Mouse (Mus musculus) layer of hippocampus, adult 9-11 months (tissue): ENCODE data around the gene Hrh1.
A peak's percentile ranks its signal among the peaks of the same experiment; 100 is the strongest.

Experiments
- DNase-seq: peaks from one replicate; pipeline ENCODE4 v3.0.0; 2022

The Hrh1 gene

DNA sequence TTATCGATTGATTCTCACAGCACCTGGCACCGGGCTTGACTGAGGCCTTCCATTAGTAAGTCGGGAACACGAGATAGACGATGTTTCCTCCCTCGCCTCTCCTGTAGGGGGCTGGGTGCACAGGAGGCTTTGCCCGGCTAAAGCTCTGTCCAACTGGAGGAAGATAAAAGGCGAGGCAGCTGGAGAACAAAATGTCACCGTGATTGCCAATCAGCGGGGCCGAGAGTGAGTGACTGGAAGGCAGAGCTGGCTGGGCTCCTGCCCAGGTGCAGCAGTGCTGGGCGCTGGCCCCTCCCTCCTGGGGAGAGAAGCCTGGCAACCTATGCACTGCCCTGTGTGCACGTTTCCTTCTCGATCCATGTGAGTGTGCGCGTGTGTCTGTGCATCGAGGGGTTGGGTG, 10.5 kb downstream of the Hrh1 start:
- no peak for DNase-seq

DNA sequence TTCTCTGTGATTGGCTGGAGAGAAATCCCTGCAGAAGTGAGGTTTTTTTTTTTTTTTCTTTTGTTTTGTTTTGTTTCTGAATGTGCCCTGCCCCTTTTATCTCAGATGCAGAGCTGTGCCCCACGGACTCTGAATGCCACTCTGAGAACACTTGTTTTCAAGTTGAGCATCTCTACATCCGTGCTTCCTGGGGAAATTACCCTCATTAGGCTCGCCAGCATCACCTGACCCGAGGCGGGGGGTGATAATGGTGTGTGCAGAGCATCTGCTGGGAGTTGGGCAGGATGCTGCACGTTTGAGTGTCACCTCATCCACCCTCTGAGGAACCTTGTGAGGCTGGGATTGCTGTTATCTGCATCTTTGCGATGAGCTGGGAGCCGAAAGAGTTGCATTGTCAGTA, 14.2 kb downstream of the Hrh1 start:
- no peak for DNase-seq

DNA sequence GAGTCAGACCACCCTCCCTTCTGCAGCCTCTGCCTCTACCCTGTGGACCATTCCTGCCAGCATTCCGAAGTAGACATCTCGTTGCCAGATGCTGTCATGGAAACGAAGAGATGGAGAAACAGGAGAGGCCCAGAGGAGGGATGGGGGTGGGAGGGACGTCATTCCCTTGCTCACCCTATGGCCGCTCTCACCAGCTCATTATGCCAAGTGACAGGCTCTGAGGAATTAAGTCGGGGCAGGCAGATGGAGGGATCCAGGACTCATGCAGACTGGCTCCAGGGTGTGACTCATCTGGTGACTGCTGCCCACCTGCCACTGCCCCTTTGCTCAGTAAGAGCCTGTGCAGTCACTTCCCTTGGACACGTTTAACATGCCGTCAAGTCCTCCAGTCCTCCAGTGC, 16.8 kb downstream of the Hrh1 start:
- DNase-seq = peak; percentile 30

DNA sequence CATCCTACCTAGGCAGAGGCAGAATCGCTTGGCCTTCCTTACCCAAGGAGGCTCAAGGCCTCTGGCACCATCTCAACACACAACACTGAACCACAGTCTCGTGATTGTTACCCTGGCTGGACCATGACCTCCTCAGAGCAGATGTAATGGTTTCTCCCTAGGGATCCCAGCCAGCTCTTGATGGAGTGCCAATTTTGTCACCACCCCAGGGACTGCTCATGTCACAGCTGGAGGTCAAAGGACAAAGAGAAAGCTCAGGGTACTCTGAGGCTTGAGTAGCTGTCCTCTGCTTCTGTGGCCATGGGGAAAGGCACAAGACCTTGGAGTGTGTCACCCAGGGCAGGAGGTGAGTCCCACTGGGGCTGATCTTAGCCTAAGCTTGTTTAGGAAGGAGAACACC, 20.3 kb downstream of the Hrh1 start:
- DNase-seq = no peak

DNA sequence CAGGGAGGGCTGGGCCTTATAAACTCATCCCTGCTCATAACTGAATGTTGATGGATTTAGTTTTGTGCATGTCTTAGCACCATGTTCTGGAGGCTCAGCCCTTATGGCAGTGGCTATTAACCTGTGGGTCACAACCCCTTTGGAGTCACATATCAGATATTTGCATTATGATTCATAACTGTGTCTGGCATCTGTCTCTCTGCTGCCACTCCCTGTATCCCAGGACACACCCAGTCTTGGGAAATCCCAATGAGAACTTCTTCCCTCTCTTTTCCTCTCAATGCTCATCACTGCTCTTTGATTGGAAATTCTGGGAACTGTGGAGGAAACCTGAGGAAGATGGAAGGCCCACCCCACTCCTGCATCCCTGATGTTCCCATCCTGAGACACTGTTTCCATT, 23.3 kb downstream of the Hrh1 start:
- no peak for DNase-seq

DNA sequence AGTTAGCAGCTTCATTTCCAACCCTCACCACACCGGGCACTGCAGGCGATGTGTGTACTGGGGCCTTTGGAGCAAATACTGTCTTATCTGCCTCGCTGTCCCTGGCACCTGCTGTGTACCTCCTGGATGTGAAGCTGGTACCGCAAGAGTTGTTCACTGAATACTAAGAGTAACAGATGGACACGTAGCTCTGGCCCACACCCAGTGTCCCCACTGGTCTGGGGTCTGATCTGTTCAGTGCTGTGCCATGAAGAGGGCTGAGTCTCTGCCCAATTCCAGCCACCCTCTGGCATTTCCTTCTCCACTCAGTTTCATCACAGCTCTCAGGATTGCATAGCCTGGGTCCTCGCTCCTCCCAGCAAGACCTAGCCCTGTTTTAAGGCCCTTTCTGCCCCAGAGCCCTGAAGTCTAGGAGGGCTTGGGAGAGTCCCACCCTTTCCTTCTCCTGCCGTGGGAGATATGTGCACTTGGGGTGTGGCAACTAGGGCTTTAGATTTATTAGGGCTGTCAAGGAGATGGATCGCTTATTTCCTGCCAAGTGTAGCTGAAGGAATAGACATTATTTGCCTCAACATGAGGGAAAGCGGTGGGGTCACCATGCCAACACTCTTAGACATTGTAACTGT, 25.4 kb downstream of the Hrh1 start:
- DNase-seq = no peak

DNA sequence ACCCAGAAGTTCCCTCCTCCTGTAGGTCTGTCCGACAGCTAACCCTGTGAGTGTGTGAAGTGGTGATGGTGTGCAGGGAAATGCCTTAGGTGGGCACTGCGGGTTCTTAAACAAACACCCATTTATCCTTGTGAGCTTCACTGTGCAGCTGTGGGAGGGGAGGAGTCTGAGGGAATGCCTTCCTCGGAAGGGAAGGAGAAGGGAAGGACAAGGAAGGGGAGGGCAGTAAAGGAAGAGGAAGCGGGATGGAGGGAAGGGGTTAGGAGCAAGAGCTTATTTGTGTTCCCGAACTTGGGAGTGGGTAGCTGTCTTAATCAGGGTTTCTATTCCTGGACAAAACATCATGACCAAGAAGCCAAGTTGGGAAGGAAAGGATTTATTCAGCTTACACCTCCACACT, 27.6 kb downstream of the Hrh1 start:
- no peak for DNase-seq

DNA sequence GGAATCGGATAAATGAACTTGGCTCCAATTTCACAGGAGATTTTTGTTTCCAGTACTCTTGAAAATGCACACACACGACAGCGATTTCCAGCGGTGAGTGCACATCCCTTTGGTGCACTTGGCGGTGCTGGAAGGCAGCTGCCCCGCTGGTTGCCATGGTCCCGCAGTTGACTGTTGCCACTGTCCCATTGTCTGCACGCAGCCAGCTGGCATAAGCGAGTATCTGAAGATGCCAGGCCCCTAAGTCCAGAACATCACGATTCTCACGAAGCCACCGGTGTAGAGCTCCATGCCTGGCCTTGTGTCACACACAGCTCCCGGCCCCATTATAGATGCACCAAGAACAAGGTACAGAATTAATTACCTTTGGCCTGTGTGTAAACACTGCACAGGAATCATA, 29.9 kb downstream of the Hrh1 start:
- no peak for DNase-seq

DNA sequence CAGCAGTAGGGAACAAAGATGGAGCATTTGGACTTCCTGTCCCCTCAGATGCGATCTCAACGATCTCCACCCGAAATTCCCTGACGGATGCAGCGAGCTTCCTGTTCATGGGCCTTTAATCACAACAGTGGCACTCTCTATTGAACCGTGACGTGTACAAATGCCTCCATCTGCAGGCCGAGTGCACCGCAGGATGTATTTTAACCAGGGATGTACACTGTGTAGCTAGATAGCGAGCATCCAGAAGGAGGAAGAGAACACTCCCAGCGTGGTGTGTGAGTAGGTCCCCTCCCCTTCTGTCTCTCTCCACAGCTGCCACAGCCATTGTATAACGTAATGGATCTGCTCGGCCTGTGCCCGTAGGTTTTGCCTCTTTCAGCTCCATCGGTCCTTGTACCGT, 31.1 kb downstream of the Hrh1 start:
- no peak for DNase-seq

DNA sequence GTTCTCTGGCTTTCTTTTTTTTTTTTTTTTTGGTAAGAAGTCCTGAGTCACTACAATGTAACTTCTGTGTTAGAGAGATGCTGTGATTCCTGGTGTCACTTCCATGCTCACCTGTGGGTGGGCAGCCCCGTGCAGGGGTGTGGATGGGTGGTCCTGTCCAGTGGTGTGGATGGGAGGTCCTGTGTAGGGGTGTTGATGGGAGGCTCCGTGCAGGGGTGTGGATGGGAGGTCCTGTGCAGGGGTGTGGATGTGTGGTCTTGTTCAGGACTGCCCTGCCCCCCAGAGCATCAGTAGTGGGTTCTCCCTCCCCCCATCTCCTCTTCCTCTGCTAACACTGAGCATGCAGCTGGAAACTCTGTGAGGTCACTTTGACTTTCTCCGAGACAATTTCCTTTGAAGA, 34.9 kb downstream of the Hrh1 start:
- DNase-seq = no peak

DNA sequence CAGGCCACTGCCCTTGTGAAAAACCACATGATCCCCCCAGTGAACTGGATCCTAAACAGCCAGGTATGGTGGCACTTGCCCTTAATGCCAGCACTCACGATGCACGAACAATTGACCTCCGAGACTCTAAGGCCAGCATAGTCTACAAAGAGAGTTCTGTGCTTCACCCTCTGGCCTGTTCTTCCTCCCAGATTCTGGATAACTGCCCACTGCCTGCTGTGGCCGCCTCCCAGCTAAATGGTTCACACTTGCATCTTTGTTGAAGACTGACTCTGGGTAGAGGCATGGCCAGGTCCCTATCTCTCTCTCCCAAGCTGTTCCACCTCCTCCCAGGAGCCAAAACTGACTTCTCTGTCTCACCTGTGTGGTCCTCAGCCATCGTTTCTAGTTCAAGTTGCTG, 36.8 kb downstream of the Hrh1 start:
- no peak for DNase-seq

DNA sequence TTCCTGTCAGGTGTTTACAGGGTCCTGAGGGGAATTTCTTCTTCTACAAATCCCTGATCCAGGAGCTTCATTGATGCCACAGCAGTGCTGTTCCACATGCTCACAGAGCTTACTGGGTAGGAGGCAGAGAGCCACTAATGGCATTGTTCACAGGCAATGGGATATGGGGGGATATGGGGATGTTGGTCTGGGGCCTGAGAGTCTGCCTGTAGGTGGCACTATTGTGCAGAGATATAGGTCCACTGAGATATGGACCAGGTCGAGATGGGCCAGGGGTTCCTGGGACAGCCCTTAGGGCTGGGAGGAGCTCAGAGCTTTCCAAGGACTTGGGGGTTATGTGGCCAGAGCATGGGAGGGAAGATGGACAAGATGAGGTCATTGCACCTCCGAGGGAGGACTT, 42.6 kb downstream of the Hrh1 start:
- DNase-seq = no peak

DNA sequence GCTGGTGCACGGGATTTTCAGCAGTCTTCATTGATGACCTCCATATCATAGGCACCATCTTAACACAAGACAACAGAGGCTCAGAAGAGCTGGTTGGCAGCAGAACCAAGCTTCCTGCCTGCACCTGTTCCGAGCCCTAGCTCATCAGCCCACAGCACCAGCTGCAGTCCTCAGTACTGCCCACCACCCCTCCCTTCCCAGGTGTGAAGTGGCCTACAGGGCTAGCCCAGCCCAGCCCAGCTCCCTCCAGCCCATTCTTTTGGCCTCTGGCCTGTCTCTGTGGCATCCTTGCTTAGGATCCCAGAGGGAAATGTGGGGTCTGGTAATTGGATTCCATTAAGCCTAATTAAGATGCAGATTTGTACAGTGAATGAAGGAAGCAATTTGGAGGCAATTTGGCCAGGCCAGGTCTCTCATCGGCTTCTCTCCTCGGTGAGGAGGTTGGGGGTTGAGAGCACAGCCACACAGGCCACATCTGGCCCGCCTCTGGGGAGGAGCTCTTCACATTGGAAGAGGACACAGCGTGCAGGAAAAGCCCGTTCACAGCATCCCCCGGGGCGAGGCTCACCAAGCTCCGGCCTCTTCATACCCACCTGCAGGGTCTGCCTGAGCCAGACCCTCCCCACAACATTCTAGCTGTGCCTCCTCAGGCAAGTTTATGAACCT, 43.2 kb downstream of the Hrh1 start:
- DNase-seq = no peak

DNA sequence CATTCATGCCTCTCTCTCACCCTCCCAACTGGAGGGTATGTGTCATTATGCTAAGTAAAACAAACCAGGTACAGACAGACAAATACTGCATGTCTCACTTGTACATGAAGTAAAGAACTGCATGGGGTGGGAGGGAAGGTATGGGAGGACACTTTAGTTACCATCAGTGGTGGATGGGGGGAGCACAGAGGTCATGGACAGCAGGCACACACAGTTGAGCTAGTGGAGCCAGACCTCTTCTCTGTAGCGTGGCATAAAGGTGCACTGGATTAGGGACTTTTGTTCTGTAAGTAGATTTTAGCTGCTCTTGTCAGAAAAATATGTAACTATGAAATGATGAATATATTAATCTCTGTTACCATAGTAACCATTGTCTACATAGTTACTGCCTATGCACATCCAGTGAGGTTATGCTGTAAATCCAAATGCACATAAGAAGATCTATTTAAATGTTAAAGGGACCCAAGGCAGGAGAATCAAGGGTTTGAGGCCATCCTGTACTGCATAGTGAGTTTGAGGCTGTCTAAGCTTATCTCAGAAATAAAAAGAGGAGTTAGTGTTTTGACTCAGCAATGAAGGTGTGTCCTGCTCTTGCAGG, 46.6 kb downstream of the Hrh1 start:
- no peak for DNase-seq

DNA sequence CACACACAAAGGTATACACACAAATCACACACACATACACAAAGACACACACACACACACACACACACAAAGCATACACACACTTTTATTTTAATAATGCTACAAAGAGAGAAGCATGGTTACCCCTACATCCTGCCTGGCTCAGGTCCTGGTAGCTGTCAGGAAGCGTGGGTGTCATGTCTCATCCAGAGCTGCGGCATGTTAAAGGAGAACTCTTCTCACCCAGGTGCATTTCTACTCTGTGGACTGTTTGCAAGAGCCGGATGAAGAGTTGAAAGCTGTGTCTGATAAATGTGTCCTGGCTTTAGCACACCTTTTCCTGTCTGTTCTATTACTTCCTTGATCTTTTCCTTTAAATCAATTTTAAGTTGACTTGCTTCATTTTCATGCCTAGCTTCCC, 47.2 kb downstream of the Hrh1 start:
- DNase-seq = no peak

DNA sequence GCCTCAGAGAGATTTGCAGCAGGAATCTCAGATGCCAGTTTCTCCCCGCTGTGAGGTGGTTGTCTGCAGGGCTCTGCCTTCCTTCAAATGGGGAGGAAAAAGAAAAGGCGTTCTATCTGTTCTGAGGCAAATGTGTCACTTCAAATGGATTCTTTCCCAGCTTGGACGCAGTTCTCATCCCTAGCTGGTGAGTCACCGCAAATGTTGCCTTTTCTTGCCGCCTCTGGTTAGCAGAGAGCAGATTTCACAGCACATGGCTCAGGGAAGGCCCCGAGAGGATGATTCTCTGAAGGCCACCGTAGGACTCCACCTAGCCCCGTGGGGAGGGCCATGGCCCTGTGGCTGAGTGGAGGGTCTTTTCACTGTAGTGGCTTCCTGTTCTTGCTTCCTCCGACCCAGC, 51.2 kb downstream of the Hrh1 start:
- DNase-seq = peak; percentile 83

DNA sequence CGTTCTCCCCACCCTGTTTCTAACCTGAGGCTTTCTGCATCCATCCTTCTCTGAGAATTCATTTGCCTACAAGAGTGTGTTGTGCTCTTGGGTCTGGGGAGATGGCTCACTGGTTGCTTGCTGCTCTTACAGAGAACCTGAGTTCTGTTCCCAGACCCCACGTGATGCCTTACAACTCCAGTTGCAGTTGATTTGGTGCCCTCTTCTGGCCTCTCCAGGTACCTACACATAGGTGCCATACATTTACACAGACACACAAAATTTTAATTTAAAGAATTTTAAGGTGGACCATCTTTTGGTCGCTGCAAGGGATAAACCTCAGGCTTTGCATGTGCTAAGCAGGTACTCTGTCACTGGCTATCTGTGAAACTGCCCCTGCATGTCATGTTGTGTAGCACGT, 57.5 kb downstream of the Hrh1 start:
- DNase-seq = no peak

DNA sequence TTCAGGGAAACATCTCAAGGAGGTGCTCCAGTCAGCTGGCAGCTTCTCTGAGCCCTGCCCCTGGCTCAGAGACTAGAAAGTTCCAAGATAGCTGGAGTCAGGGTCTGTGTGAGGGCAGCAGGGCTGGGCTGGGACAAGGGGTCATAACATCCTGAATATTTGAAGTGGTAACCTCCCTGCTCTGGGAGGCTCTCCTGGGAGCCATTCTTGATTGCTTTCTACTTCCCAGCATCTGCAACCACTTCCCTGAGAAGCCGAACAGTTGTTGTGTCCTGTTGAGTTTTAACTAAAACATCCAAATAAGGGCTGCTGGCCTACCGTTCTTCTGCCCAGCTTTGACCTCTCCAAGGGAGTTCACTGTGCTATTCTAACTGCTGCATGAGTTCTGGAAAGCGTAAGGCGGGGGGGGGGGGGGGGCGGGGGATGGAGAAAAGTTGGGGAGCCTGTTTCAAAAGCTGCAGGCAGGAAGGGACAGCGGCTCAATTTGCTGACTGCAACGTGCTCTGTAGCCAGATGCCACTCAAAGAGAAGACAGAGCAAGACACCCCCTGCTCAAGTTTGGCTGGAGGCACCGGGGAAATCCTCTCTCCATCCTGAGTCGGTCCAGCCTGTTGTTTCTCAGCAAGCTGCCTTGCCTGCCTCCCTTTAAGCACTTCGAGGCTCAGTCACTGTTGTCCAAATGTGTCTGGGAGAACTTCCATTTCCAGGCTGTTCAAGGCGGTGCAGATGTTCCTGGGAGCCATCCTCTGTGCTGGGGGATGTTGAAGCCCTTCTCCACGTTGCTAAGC, 58.7 kb downstream of the Hrh1 start:
- no peak for DNase-seq

DNA sequence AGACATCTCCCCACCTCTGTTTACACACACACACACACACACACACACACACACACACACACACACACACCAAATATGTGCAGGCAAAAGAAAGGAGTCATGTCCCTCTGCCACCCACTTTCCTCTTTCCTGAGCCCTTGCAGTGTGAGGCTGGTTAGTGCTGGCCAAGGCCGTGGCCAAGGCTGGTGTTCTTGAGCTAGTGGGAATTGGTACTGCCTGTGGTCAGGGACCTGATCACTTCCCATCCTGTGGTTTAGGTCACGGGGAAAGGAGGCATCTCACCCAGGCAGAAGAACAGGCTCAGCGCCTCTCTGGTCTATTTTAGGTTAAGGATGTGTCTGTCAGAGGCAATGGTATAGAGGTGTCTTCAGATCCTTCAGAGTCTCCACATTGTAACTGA, 59.6 kb downstream of the Hrh1 start:
- no peak for DNase-seq

DNA sequence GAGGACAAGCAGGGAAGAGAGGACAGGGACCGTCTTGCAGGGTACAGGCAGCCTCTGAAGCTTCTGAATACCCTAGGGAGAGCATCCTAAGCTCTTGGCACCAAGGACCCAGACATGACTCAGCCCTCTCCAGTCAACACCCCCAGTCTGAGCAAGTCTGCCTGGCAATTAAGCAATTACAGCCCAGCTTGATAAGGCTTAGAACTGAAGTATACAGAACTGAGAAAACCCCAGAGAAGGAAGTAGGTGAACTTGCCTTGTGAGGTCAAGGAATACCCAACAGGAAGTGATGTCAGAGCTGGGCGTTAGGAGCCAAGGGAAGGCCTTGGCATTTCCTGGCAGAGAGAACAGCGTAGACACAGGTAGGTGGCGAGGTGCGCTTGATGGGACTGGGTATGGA, 60.5 kb downstream of the Hrh1 start:
- DNase-seq = no peak

DNA sequence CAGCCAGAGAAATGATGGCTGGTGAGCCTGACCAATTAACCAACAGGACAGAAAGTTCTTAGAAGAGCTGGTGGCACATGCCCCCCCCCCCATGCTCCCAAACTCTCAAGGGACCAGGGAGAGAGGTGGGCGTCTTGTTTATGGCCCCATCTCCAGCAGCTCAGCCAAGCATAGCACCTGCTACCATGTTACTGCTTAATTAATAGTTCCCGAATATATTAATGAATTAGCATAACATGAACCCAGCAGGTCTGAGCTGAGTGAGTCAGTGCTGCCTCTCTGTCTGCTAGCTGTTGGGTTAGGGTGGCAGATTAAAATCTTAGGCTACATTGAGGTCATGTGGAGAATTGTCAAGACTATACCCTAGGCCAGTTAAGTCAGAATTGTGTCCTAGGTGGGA, 62.2 kb downstream of the Hrh1 start:
- no peak for DNase-seq

DNA sequence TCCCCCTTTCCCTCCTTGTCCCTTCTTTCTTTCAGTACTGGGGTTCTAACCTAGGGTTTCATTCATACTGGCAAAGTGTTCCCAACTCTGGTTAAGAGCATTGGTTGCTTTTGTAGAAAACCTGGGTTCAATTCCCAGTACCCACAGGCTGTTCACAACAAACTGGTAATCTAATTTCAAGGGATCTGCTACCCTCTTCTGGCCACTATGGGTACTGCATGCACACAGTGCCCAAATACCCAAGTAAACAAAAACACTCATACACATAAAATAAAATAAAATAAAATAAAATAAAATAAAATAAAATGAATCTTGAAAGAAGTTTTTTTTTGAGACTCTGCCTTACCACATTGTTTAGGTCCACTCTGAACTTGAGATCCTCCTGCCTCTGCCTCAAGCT, 63.8 kb downstream of the Hrh1 start:
- no peak for DNase-seq

DNA sequence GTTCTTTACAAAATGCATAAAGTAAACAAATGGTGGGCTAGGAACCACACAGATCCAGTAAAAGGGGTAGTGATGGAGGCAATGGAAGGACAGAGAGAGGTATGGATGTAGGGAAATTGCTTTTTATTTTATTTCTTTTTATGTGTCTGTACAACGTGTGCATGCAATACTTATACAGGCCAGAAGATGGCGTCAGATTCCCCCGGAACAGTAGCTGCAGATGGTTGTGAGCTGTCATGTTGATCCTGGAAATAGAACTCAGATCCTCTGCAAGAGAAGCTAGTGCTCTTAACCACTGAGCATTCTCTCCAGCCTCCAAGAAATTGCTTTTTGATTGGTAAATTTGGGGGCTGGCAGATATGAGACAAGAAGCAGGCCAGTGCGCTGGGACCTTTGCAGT, 65.0 kb downstream of the Hrh1 start:
- no peak for DNase-seq

DNA sequence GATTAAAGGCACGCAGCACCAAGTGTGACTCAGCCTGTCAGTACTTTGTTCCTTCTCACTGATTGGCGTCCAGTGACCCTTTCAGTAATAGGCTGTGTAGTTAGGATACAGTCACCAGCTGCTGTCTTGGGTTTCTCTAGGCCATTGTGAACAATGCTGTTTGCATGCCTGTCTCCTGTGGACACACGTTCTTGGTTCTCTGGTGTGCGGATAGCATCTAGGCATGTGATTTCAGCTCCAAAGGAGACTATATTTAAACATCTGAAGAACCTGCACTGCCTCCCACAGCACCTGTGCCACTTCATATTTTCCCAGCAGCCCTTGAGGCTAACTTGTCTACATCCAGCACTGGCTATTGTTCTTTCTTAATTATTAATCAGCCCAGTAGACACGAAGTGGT, 75.8 kb downstream of the Hrh1 start:
- no peak for DNase-seq
